ENCODE assay signal across 8 mouse cellular contexts in genomic region chr2:4516819-4517552, GRCm38 (mm10).
DNase-seq lines count a peak whose midpoint lies in the region; ATAC-seq and TF ChIP-seq lines count a peak whose summit lies in the region.

No protein-coding gene starts in this region.

- no peak for TF ChIP-seq CTCF in left cerebral cortex, adult 2 months (IDR thresholded peaks at IDR 0.05)

- H3K4me1 ChIP-seq in heart, embryonic 13.5 days, result peaks cover 29% of the 10 kb centered on the region
- peaks cover 21% of the 10 kb centered on the region for H3K4me1 ChIP-seq in forebrain, embryonic 14.5 days (ENCODE audit: control insufficient read depth, insufficient read depth, low read length)
- peaks cover 11% of the 10 kb centered on the region for H3K4me1 ChIP-seq in stomach, embryonic 14.5 days (ENCODE audit: control insufficient read depth, insufficient read depth, low read length)

- WGBS in heart, embryonic 13.5 days, result 26% methylated on average over 7 of the region's 7 CpGs
- WGBS in forebrain, embryonic 14.5 days, result 5% methylated on average over 7 of the region's 7 CpGs
- WGBS in stomach, embryonic 14.5 days, result 27% methylated on average over 7 of the region's 7 CpGs

- peak overlapping the region; percentile 96 for H3K27ac ChIP-seq in heart, embryonic 13.5 days (replicated peaks)
- peak overlapping the region; percentile 87 for H3K27ac ChIP-seq in forebrain, embryonic 14.5 days (ENCODE audit: low read depth, low read length)
- peak overlapping the region; percentile 86 for H3K27ac ChIP-seq in stomach, embryonic 14.5 days (ENCODE audit: low read length)
- H3K27ac ChIP-seq in left cerebral cortex, adult 2 months, result no peak overlapping the region

- intact Hi-C loops in left cerebral cortex, adult 2 months (cut with DNase I), result no loop called here

- peak overlapping the region; percentile 8 for H3K4me3 ChIP-seq in heart, embryonic 13.5 days
- no peak overlapping the region for H3K4me3 ChIP-seq in forebrain, embryonic 14.5 days (ENCODE audit: low read depth, low read length)
- no peak overlapping the region for H3K4me3 ChIP-seq in stomach, embryonic 14.5 days (ENCODE audit: low read depth, low read length)
- H3K4me3 ChIP-seq in left cerebral cortex, adult 2 months, result no peak overlapping the region

- 0 out of 2 replicates have a peak overlapping the region, but pooled peaks have one; percentile 16 for H3K9ac ChIP-seq in heart, embryonic 13.5 days
- H3K9ac ChIP-seq in forebrain, embryonic 14.5 days (ENCODE audit: low read length), result no peak overlapping the region
- no peak overlapping the region for H3K9ac ChIP-seq in stomach, embryonic 14.5 days (replicated peaks; ENCODE audit: low read depth, low read length)

- ATAC-seq in heart, embryonic 13.5 days (ENCODE audit: extremely low read depth, insufficient number of reproducible peaks, low FRiP score, low TSS enrichment), result no peak
- ATAC-seq in forebrain, embryonic 14.5 days, result peak; percentile 79
- no peak; the same call in 1 of the 2 replicates for ATAC-seq in stomach, embryonic 14.5 days (ENCODE audit: insufficient number of reproducible peaks, insufficient read depth, low FRiP score, low read depth)

- H3K4me2 ChIP-seq in heart, embryonic 13.5 days, result peak overlapping the region; percentile 61
- H3K4me2 ChIP-seq in forebrain, embryonic 14.5 days (ENCODE audit: low read length), result peak overlapping the region; percentile 30
- peak overlapping the region; percentile 7; the same call in 1 of the 2 replicates for H3K4me2 ChIP-seq in stomach, embryonic 14.5 days (replicated peaks; ENCODE audit: low read depth, low read length)

- H3K9me3 ChIP-seq in heart, embryonic 13.5 days, result no peaks in the 10 kb centered on the region
- H3K9me3 ChIP-seq in forebrain, embryonic 14.5 days (replicated peaks; ENCODE audit: control insufficient read depth, low read length), result no peaks in the 10 kb centered on the region
- H3K9me3 ChIP-seq in stomach, embryonic 14.5 days (ENCODE audit: control insufficient read depth, low read depth, low read length), result no peaks in the 10 kb centered on the region

- no peaks in the 10 kb centered on the region for H3K27me3 ChIP-seq in heart, embryonic 13.5 days (replicated peaks)
- no peaks in the 10 kb centered on the region for H3K27me3 ChIP-seq in forebrain, embryonic 14.5 days (replicated peaks; ENCODE audit: control insufficient read depth, insufficient read depth, low read length)
- H3K27me3 ChIP-seq in stomach, embryonic 14.5 days (ENCODE audit: control insufficient read depth, insufficient read depth, low read length), result no peaks in the 10 kb centered on the region

- H3K36me3 ChIP-seq in heart, embryonic 13.5 days, result peaks cover 4% of the 10 kb centered on the region; the same call in 1 of the 2 replicates
- 0 out of 2 replicates have a peak, but pooled peaks cover 5% of the 10 kb centered on the region for H3K36me3 ChIP-seq in forebrain, embryonic 14.5 days (ENCODE audit: control insufficient read depth, insufficient read depth, low read length)
- H3K36me3 ChIP-seq in stomach, embryonic 14.5 days (ENCODE audit: control insufficient read depth, insufficient read depth, low read length), result 0 out of 2 replicates have a peak, but pooled peaks cover 2% of the 10 kb centered on the region

- no peak for DNase-seq in heart, adult 11 months
- DNase-seq in adipocyte (ENCODE audit: low spot score), result peak; percentile 21
- DNase-seq in forebrain, embryonic 14.5 days (ENCODE audit: low spot score), result peak; percentile 90
- DNase-seq in kidney, postnatal 10 days, result peak; percentile 77
- no peak for DNase-seq in layer of hippocampus, adult 9-11 months
- no peak for DNase-seq in left cerebral cortex, adult 2 months (ENCODE audit: extremely low spot score in 1 of 2, low spot score in 2 of 2)

Comparison
In these comparisons a context has a peak if more than half of its experiments do, and no peak if none do; other contexts are left out.
1. H3K4me2 ChIP-seq: peak in every context shown above with its lines; median percentile 61 in heart, embryonic 13.5 days; 30 in forebrain, embryonic 14.5 days; 7 in stomach, embryonic 14.5 days.
2. DNase-seq: peak in adipocyte (single experiment), forebrain, embryonic 14.5 days (single experiment) and kidney, postnatal 10 days (single experiment); none in heart, adult 11 months (single experiment), layer of hippocampus, adult 9-11 months (single experiment) and left cerebral cortex, adult 2 months (0 of 2).